Mouse (Mus musculus): Measurements from ENCODE around the gene Gm20458.

DNA sequence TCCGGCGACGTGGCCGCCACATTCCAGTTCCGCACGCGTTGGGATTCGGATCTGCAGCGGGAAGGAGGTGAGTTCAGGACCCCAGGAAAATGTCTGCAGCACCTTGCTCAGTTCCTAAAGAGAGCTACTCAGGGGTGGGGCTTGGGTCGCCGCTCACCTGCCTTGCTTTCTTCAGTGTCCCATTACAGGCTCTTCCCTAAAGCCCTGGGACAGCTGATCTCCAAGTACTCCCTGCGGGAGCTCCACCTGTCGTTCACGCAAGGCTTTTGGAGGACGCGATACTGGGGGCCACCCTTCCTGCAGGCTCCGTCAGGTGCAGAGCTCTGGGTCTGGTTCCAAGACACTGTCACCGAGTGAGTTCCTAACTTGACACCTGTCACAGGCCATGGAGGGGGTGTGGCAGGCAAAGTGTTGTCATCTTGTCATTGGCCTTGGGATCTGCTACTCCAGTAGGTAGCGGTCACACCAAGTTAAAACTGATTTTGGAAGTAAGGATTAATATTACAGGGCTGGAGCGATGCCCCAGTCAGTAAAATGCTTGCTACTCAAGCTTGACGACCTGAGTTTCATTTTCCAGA, 37.0 kb downstream of the Gm20458 start:
- TF ChIP-seq CTCF (IDR thresholded peaks at IDR 0.05; ENCODE audit: low read depth, low read length) (no peak), EP300 (IDR thresholded peaks at IDR 0.05; ENCODE audit: insufficient read depth, low read depth, low read length) (no peak)
